Mouse (Mus musculus) myocyte (in vitro differentiated cells): ENCODE data around the gene Mrps12.
A peak's percentile ranks its signal among the peaks of the same experiment; 100 is the strongest.

Experiments
- MYOD1 ChIP-seq, 3 experiments: IDR thresholded peaks; one replicate each; pipeline ENCODE4 v1.6.1; 2011; ENCODE audit warnings: control low read depth in 2 of 3, low read depth in 2 of 3, mild to moderate bottlenecking in 2 of 3, moderate library complexity in 1 of 3; ENCODE audit not compliant: insufficient read length in 2 of 3, control insufficient read depth in 1 of 3
- MYOG ChIP-seq, 3 experiments: IDR thresholded peaks; one replicate each; pipeline ENCODE4 v1.6.1; 2011; ENCODE audit warnings: control low read depth in 2 of 3, low read depth in 2 of 3, mild to moderate bottlenecking in 2 of 3; ENCODE audit not compliant: insufficient read length in 2 of 3, control insufficient read depth in 1 of 3, insufficient read depth in 1 of 3
- POLR2A ChIP-seq: IDR thresholded peaks from one replicate; pipeline ENCODE4 v1.6.1; 2011; ENCODE audit warnings: low read depth, mild to moderate bottlenecking, control low read depth, moderate library complexity; ENCODE audit not compliant: insufficient read length
- POLR2AphosphoS2 ChIP-seq: IDR thresholded peaks from one replicate; pipeline ENCODE4 v1.6.1; 2011; ENCODE audit warnings: low read depth, control low read depth; ENCODE audit not compliant: insufficient read length

- TF ChIP-seq POLR2A (no peak), MYOD1 (IDR thresholded peaks at IDR 0.05; ENCODE audit: control insufficient read depth in 1 of 3, insufficient read length in 2 of 3, low read depth in 2 of 3) (peak in 2 of 3 experiments; percentile 43 to 83), MYOG (IDR thresholded peaks at IDR 0.05; ENCODE audit: control insufficient read depth in 1 of 3, insufficient read depth in 1 of 3, insufficient read length in 2 of 3, low read depth in 2 of 3) (peak in 2 of 3 experiments; percentile 15 to 56), POLR2AphosphoS2 (no peak)
Observed at GRCm38 (mm10) chr7:28780067-28780658, 38.5 kb upstream of the Mrps12 start.
